Comparison of ENCODE assay signal across 9 mouse cellular contexts in genomic region chr11:3456354-3456753, GRCm38 (mm10). TPM values are rescaled to one million over a fixed set of nuclear protein-coding genes. Genes with fewer than 3 reads are reported as not detected.
DNase-seq lines count a peak whose midpoint lies in the region; ATAC-seq and TF ChIP-seq lines count a peak whose summit lies in the region.
"Had no signal": no experiment of that assay in that cellular context is flagged by ENCODE, and none has a peak within 500 bp of the region (broad histone marks: within the 10 kb centered on the region; RNA-seq: fewer than 3 reads in every experiment).

No protein-coding gene starts in this region.

- no peaks in the 10 kb centered on the region for H3K27me3 ChIP-seq in heart, embryonic 11.5 days (ENCODE audit: control insufficient read depth, insufficient read depth, low read length)
- no peaks in the 10 kb centered on the region for H3K27me3 ChIP-seq in ES-Bruce4 (ENCODE audit: control insufficient read depth, insufficient read depth, low read length, poor library complexity, severe bottlenecking)

- H3K27ac ChIP-seq in heart, embryonic 11.5 days (ENCODE audit: low read depth, low read length): no peak overlapping the region
- H3K27ac ChIP-seq in ES-Bruce4 (ENCODE audit: insufficient read depth, low read length): no peak overlapping the region
- H3K27ac ChIP-seq: macrophage had no signal

- peak; percentile 92 for DNase-seq in heart, adult 11 months
- DNase-seq in c-Kit-positive CD71-positive TER-119-positive erythroid progenitor cells, embryonic 14.5 days (ENCODE audit: low spot score): peak; percentile 59
- peak; percentile 67 for DNase-seq in gastrocnemius, postnatal 10 days
- peak; percentile 42 for DNase-seq in layer of hippocampus, adult 9-11 months
- DNase-seq in telencephalon, adult 2 months (ENCODE audit: low read depth, low spot score): peak; percentile 26

- peak; percentile 86 for TF ChIP-seq CTCF in ES-Bruce4 (IDR thresholded peaks at IDR 0.05; ENCODE audit: low read depth, low read length)

- no peaks in the 10 kb centered on the region; the same call in 1 of the 2 replicates for H3K36me3 ChIP-seq in heart, embryonic 11.5 days (ENCODE audit: control insufficient read depth, insufficient read depth, low read length)
- H3K36me3 ChIP-seq in ES-Bruce4 (ENCODE audit: control insufficient read depth, insufficient read depth, low read length, poor library complexity, severe bottlenecking): no peaks in the 10 kb centered on the region

- no peak overlapping the region for H3K4me3 ChIP-seq in heart, embryonic 11.5 days (ENCODE audit: low read depth, low read length)
- no peak overlapping the region for H3K4me3 ChIP-seq in ES-Bruce4 (ENCODE audit: low read depth, low read length)

- no peak for TF ChIP-seq POLR2A in ES-Bruce4 (IDR thresholded peaks at IDR 0.05; ENCODE audit: insufficient read depth, low read length)

- no peak overlapping the region for H3K4me2 ChIP-seq in heart, embryonic 11.5 days

- peaks cover 7% of the 10 kb centered on the region; the same call in 1 of the 2 replicates for H3K4me1 ChIP-seq in heart, embryonic 11.5 days (ENCODE audit: control insufficient read depth, insufficient read depth, low read length)
- H3K4me1 ChIP-seq in ES-Bruce4 (ENCODE audit: control insufficient read depth, insufficient read depth, low read length): peaks cover 3% of the 10 kb centered on the region

- TF ChIP-seq EP300 in ES-Bruce4 (IDR thresholded peaks at IDR 0.05; ENCODE audit: insufficient read depth, low read depth, low read length): no peak

- 25% methylated on average over 1 of the region's 1 CpGs for WGBS in heart, embryonic 11.5 days (ENCODE audit: insufficient replicate concordance)

- H3K9ac ChIP-seq in heart, embryonic 11.5 days (ENCODE audit: low read depth, low read length): no peak overlapping the region
- H3K9ac ChIP-seq in ES-Bruce4 (ENCODE audit: low read depth, poor library complexity, severe bottlenecking): no peak overlapping the region

- H3K9me3 ChIP-seq in heart, embryonic 11.5 days (replicated peaks; ENCODE audit: control insufficient read depth, low read length): no peaks in the 10 kb centered on the region
- no peaks in the 10 kb centered on the region for H3K9me3 ChIP-seq in ES-Bruce4 (replicated peaks; ENCODE audit: control insufficient read depth, insufficient read depth, low read length, poor library complexity, severe bottlenecking)

- no peak for ATAC-seq in heart, embryonic 11.5 days (replicated peaks; ENCODE audit: insufficient number of reproducible peaks, low FRiP score, low TSS enrichment)
- 0 out of 2 replicates have a peak, but pooled peaks have one; percentile 39 for ATAC-seq in megakaryocyte-erythroid progenitor cell, adult 5-6 weeks (replicated peaks; ENCODE audit: low FRiP score, low TSS enrichment, poor library complexity, severe bottlenecking)

RNA-seq across cellular contexts. Expression of gene Rnf185, which starts 4.2 kb away (rescaled TPM):
- 27.5 and 31.4 TPM in 2 replicates for polyA plus RNA-seq in heart, embryonic 11.5 days (2014; fragmentation: Nextera tagmentation; extraction: Ambion mirVana)
- polyA plus RNA-seq in ES-Bruce4 (2011; ENCODE audit: insufficient read depth, insufficient read length, low read depth, missing spikeins): 20.4 and 21.4 TPM in 2 replicates
- total RNA-seq in gastrocnemius, postnatal 10 days (2021): 10 to 100 TPM; 19.6 to 21.3 TPM
- 7.1 and 8.4 TPM in 2 replicates for total RNA-seq in megakaryocyte-erythroid progenitor cell, adult 5-6 weeks (2014; fragmentation: Nextera tagmentation)
- total RNA-seq in megakaryocyte-erythroid progenitor cell, adult 5-6 weeks (2017): 3.0 and 4.6 TPM in 2 replicates

RNA-seq across cellular contexts. Expression of gene Pla2g3, which starts 31.7 kb away (rescaled TPM):
- 0.26 and 0.39 TPM in 2 replicates for polyA plus RNA-seq in heart, embryonic 11.5 days (2014; fragmentation: Nextera tagmentation; extraction: Ambion mirVana)
- polyA plus RNA-seq in ES-Bruce4 (2011; ENCODE audit: insufficient read depth, insufficient read length, low read depth, missing spikeins): 0.28 TPM in 1 of 2 replicates, not detected in the other
- total RNA-seq in gastrocnemius, postnatal 10 days (2021): under 1 TPM in 1 of 2 experiments, not detected in 1; 0.09 TPM
- 0.12 TPM in 1 of 2 replicates, not detected in the other for total RNA-seq in megakaryocyte-erythroid progenitor cell, adult 5-6 weeks (2014; fragmentation: Nextera tagmentation)
- 0.28 TPM in 1 of 2 replicates, not detected in the other for total RNA-seq in megakaryocyte-erythroid progenitor cell, adult 5-6 weeks (2017)
- polyA plus RNA-seq: macrophage had no signal

RNA-seq across cellular contexts. Expression of gene Limk2, which starts 47.4 kb away (rescaled TPM):
- 61.8 and 72.3 TPM in 2 replicates for polyA plus RNA-seq in heart, embryonic 11.5 days (2014; fragmentation: Nextera tagmentation; extraction: Ambion mirVana)
- polyA plus RNA-seq in ES-Bruce4 (2011; ENCODE audit: insufficient read depth, insufficient read length, low read depth, missing spikeins): 186 and 190 TPM in 2 replicates
- 10 to 100 TPM; 18.0 to 20.6 TPM for total RNA-seq in gastrocnemius, postnatal 10 days (2021)
- total RNA-seq in megakaryocyte-erythroid progenitor cell, adult 5-6 weeks (2014; fragmentation: Nextera tagmentation): 23.6 and 24.4 TPM in 2 replicates
- 15.8 and 24.5 TPM in 2 replicates for total RNA-seq in megakaryocyte-erythroid progenitor cell, adult 5-6 weeks (2017)

RNA-seq across cellular contexts. Expression of gene Inpp5j, which starts 48.3 kb away (rescaled TPM):
- polyA plus RNA-seq in heart, embryonic 11.5 days (2014; fragmentation: Nextera tagmentation; extraction: Ambion mirVana): 6.5 and 7.0 TPM in 2 replicates
- polyA plus RNA-seq in ES-Bruce4 (2011; ENCODE audit: insufficient read depth, insufficient read length, low read depth, missing spikeins): 0.22 TPM in 1 of 2 replicates, not detected in the other
- 1 to 10 TPM; 1.8 to 2.2 TPM for total RNA-seq in gastrocnemius, postnatal 10 days (2021)
- 0.37 TPM in 1 of 2 replicates, not detected in the other for total RNA-seq in megakaryocyte-erythroid progenitor cell, adult 5-6 weeks (2014; fragmentation: Nextera tagmentation)
- total RNA-seq in megakaryocyte-erythroid progenitor cell, adult 5-6 weeks (2017): not detected in 2 replicates

RNA-seq across cellular contexts. Expression of gene Selenom, which starts 58.1 kb away (rescaled TPM):
- 122 and 127 TPM in 2 replicates for polyA plus RNA-seq in heart, embryonic 11.5 days (2014; fragmentation: Nextera tagmentation; extraction: Ambion mirVana)
- 19.6 and 25.5 TPM in 2 replicates for polyA plus RNA-seq in ES-Bruce4 (2011; ENCODE audit: insufficient read depth, insufficient read length, low read depth, missing spikeins)
- total RNA-seq in gastrocnemius, postnatal 10 days (2021): 10 to 100 TPM; 44.4 to 56.3 TPM
- total RNA-seq in megakaryocyte-erythroid progenitor cell, adult 5-6 weeks (2014; fragmentation: Nextera tagmentation): not detected in 2 replicates
- not detected in 2 replicates for total RNA-seq in megakaryocyte-erythroid progenitor cell, adult 5-6 weeks (2017)

Comparison
In these comparisons a context has a peak if more than half of its experiments do, and no peak if none do; other contexts are left out.
1. DNase-seq: peak in every context shown above with its lines; median percentile 92 in heart, adult 11 months; 67 in gastrocnemius, postnatal 10 days; 59 in c-Kit-positive CD71-positive TER-119-positive erythroid progenitor cells, embryonic 14.5 days; 42 in layer of hippocampus, adult 9-11 months; 26 in telencephalon, adult 2 months.